Mouse (Mus musculus): ENCODE data around the gene Palm. TPM values are rescaled to one million over a fixed set of nuclear protein-coding genes. Genes with fewer than 3 reads are reported as not detected.

The Palm gene
- polyA plus RNA-seq, 1 experiment: 15.4 TPM

- DNase-seq (ENCODE audit: low read depth, low spot score): no peak
- 60% methylated on average over 10 of the region's 10 CpGs for WGBS
These were observed 69.6 kb downstream of the Palm start for GRCm38 (mm10) chr10:79862925-79863324.

DNA sequence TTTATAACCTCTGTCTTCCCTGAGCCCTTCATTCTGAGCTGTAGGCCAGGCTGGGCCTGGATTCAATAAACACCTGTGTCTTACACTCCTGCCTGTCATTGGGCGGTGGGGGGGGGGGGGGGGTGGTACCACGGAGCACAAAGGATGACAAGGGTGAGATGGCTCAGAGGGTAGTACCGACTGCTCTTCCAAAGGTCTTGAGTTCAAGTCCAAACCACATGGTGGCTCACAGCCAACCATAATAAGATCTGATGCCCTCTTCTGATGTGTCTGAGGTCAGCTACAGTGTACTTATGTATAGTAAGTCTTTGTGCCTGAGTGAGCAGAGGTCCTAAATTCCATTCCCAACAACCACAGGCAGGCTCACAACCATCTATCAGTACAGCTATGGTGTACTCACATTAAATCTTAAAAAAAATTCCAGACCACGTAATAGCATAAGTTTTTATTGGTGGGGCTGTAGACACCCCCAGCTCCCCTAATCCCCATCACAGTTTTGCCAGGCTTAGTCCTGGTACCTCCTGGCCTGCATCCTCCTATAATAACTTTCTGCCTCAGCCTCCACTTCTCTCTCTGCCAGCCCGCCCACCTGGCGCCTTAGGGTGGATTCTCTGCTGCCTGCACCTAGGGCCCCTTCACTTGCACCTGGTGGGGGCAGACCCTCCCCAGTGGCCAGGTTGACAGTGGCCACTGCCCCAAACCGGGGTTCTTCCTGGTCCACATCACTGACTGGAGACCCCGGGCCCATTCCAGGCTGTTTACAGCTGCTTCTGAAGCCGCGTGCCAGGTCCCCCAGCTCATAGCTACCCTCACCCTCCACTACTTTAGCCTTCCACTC is 71.2 kb downstream of the Palm start:
- 47% methylated on average over 10 of the region's 10 CpGs for WGBS
- DNase-seq (ENCODE audit: low read depth, low spot score): no peak

DNA sequence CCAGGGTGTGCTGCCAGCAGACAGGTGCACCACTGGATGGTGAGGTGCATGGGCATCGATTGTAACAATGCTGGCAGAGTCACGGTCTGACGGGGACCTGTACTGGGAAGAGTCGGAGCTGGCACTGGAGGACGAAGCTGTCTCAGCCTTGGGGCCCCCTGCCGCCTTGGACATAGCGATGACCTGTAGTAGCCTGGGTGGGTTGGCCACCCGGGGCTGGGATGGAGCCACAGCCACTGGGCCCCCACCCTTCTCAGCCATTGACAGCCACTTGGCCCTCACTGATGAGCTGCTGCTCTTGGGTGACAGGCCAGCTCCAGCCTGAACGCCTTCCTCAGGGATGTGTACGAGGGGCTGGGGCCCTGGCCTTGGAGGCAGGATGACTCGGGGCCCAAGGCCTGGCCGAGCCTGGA is 71.8 kb downstream of the Palm start:
- 40% methylated on average over 12 of the region's 12 CpGs for WGBS
- no peak for DNase-seq (ENCODE audit: low read depth, low spot score)

- 46% methylated on average over 19 of the region's 19 CpGs for WGBS
- no peak for DNase-seq (ENCODE audit: low read depth, low spot score)
These were observed 72.5 kb downstream of the Palm start for GRCm38 (mm10) chr10:79865801-79866295.

GRCm38 (mm10) chr10:79866601-79867000 is 73.2 kb downstream of the Palm start:
- no peak for DNase-seq (ENCODE audit: low read depth, low spot score)
- 76% methylated on average over 11 of the region's 11 CpGs for WGBS

Other genes starting within 250 kb of the Palm start
- gene Mier2, start 238.4 kb upstream of the Palm start, polyA plus RNA-seq (2012; rRNA removed): 66.3 and 88.2 TPM in 2 replicates
- not detected in 2 replicates for gene Theg, start 206.2 kb upstream of the Palm start, polyA plus RNA-seq (2012; rRNA removed)
- 0.66 and 0.68 TPM in 2 replicates for gene C2cd4c, start 179.5 kb upstream of the Palm start, polyA plus RNA-seq (2012; rRNA removed)
- gene Shc2, start 155.7 kb upstream of the Palm start, polyA plus RNA-seq (2012; rRNA removed): 1.4 and 1.9 TPM in 2 replicates
- gene Odf3l2, start 147.8 kb upstream of the Palm start, polyA plus RNA-seq (2012; rRNA removed): 0.06 TPM in 1 of 2 replicates, not detected in the other
- 13.9 and 17.1 TPM in 2 replicates for gene Madcam1, start 129.0 kb upstream of the Palm start, polyA plus RNA-seq (2012; rRNA removed)
- gene Tpgs1, start 124.2 kb upstream of the Palm start, polyA plus RNA-seq (2012; rRNA removed): 43.3 and 49.2 TPM in 2 replicates
- 178 and 188 TPM in 2 replicates for gene Cdc34, start 111.4 kb upstream of the Palm start, polyA plus RNA-seq (2012; rRNA removed)
- gene Gzmm, start 104.6 kb upstream of the Palm start, polyA plus RNA-seq (2012; rRNA removed): 0.73 and 0.88 TPM in 2 replicates
- gene Bsg, start 89.1 kb upstream of the Palm start, polyA plus RNA-seq (2012; rRNA removed): 808 and 1,022 TPM in 2 replicates
- 4.0 and 5.2 TPM in 2 replicates for gene Hcn2, start 76.9 kb upstream of the Palm start, polyA plus RNA-seq (2012; rRNA removed)
- 57.5 and 63.7 TPM in 2 replicates for gene Polrmt, start 47.0 kb upstream of the Palm start, polyA plus RNA-seq (2012; rRNA removed)
- not detected in 2 replicates for gene Fgf22, start 38.5 kb upstream of the Palm start, polyA plus RNA-seq (2012; rRNA removed)
- gene Rnf126, start 26.6 kb upstream of the Palm start, polyA plus RNA-seq (2012; rRNA removed): 119 and 129 TPM in 2 replicates
- 12.9 and 13.6 TPM in 2 replicates for gene Fstl3, start 16.3 kb upstream of the Palm start, polyA plus RNA-seq (2012; rRNA removed)
- 0.29 and 0.48 TPM in 2 replicates for gene Prss57, start 2.6 kb upstream of the Palm start, polyA plus RNA-seq (2012; rRNA removed)
- 299 and 402 TPM in 2 replicates for gene Misp, start 27.4 kb downstream of the Palm start, polyA plus RNA-seq (2012; rRNA removed)
- 255 and 340 TPM in 2 replicates for gene Ptbp1, start 60.9 kb downstream of the Palm start, polyA plus RNA-seq (2012; rRNA removed)
- gene Prtn3, start 80.9 kb downstream of the Palm start, polyA plus RNA-seq (2012; rRNA removed): 1.6 and 1.8 TPM in 2 replicates
- gene Plppr3, start 81.1 kb downstream of the Palm start, polyA plus RNA-seq (2012; rRNA removed): 3.4 and 4.6 TPM in 2 replicates
- not detected in 2 replicates for gene Elane, start 92.7 kb downstream of the Palm start, polyA plus RNA-seq (2012; rRNA removed)
- 166 and 209 TPM in 2 replicates for gene Cfd, start 97.3 kb downstream of the Palm start, polyA plus RNA-seq (2012; rRNA removed)
- 28.6 and 36.5 TPM in 2 replicates for gene Med16, start 115.4 kb downstream of the Palm start, polyA plus RNA-seq (2012; rRNA removed)
- gene Gm26602, start 117.3 kb downstream of the Palm start, polyA plus RNA-seq (2012; rRNA removed): not detected in 2 replicates
- gene Kiss1r, start 123.4 kb downstream of the Palm start, polyA plus RNA-seq (2012; rRNA removed): 1.9 and 3.0 TPM in 2 replicates
- 92.4 and 94.6 TPM in 2 replicates for gene R3hdm4, start 127.6 kb downstream of the Palm start, polyA plus RNA-seq (2012; rRNA removed)
- 3.6 and 9.1 TPM in 2 replicates for gene Arid3a, start 133.5 kb downstream of the Palm start, polyA plus RNA-seq (2012; rRNA removed)
- gene Wdr18, start 166.6 kb downstream of the Palm start, polyA plus RNA-seq (2012; rRNA removed): 29.6 and 40.8 TPM in 2 replicates
- gene Grin3b, start 177.1 kb downstream of the Palm start, polyA plus RNA-seq (2012; rRNA removed): not detected in 2 replicates
- gene Tmem259, start 190.8 kb downstream of the Palm start, polyA plus RNA-seq (2012; rRNA removed): 194 and 223 TPM in 2 replicates
- gene Cnn2, start 195.0 kb downstream of the Palm start, polyA plus RNA-seq (2012; rRNA removed): 49.1 and 56.1 TPM in 2 replicates
- gene Abca7, start 202.9 kb downstream of the Palm start, polyA plus RNA-seq (2012; rRNA removed): 17.3 and 24.5 TPM in 2 replicates
- 33.5 and 42.4 TPM in 2 replicates for gene Arhgap45, start 223.1 kb downstream of the Palm start, polyA plus RNA-seq (2012; rRNA removed)
- 146 and 172 TPM in 2 replicates for gene Polr2e, start 246.2 kb downstream of the Palm start, polyA plus RNA-seq (2012; rRNA removed)

Measured in large intestine, adult 2 months (tissue).